Mouse (Mus musculus): ENCODE measurements around the gene Polrmt. TPM values are rescaled to one million over a fixed set of nuclear protein-coding genes. Genes with fewer than 3 reads are reported as not detected.

The Polrmt gene
- total and polyA plus RNA-seq, 2 experiments from 2014 or later = 32.5 to 43.2 TPM

- Histone ChIP-seq H3K36me3 (ENCODE audit: insufficient read depth, low read length) (no peaks in the 10 kb centered on the region), H3K4me2 (ENCODE audit: low read depth, low read length, poor library complexity, severe bottlenecking) (peak overlapping the region; percentile 80), H3K27me3 (ENCODE audit: insufficient read depth, low read length) (no peaks in the 10 kb centered on the region), H3K9me3 (ENCODE audit: low read length) (no peaks in the 10 kb centered on the region), H3K4me3 (ENCODE audit: low read depth, low read length) (peak overlapping the region; percentile 96), H3K27ac (ENCODE audit: low read depth, low read length) (no peak overlapping the region), H3K9ac (replicated peaks; ENCODE audit: low read length, poor library complexity, severe bottlenecking) (peak overlapping the region; percentile 98; the same call in 1 of the 2 replicates), H3K4me1 (ENCODE audit: insufficient read depth, low read length) (peaks cover 13% of the 10 kb centered on the region; the same call in 1 of the 2 replicates)
- no peak for TF ChIP-seq CTCF (IDR thresholded peaks at IDR 0.05)
- ATAC-seq (ENCODE audit: low FRiP score) (no peak), DNase-seq (ENCODE audit: low spot score) (no peak)
- WGBS = 86% methylated on average over 5 of the region's 5 CpGs
These were observed 46.1 kb upstream of the Polrmt start for GRCm38 (mm10) chr10:79792339-79793040.

- Histone ChIP-seq H3K27ac (ENCODE audit: low read depth, low read length) (no peak within 1 kb of the TSS), H3K27me3 (ENCODE audit: insufficient read depth, low read length) (no peaks in the 10 kb centered on the region), H3K36me3 (ENCODE audit: insufficient read depth, low read length) (no peaks in the 10 kb centered on the region), H3K4me3 (ENCODE audit: low read depth, low read length) (no peak within 1 kb of the TSS), H3K9ac (replicated peaks; ENCODE audit: low read length, poor library complexity, severe bottlenecking) (no peak within 1 kb of the TSS), H3K4me2 (ENCODE audit: low read depth, low read length, poor library complexity, severe bottlenecking) (no peak within 1 kb of the TSS), H3K9me3 (ENCODE audit: low read length) (no peaks in the 10 kb centered on the region), H3K4me1 (ENCODE audit: insufficient read depth, low read length) (peaks cover 10% of the 10 kb centered on the region; the same call in 1 of the 2 replicates)
- 92% methylated on average over 4 of the region's 4 CpGs for WGBS
- no peak for DNase-seq (ENCODE audit: low spot score)
- no peak for ATAC-seq (ENCODE audit: low FRiP score)
- no peak for TF ChIP-seq CTCF (IDR thresholded peaks at IDR 0.05)
These were observed 44.5 kb upstream of the Polrmt start, which contains the start of gene Prss57 for GRCm38 (mm10) chr10:79790861-79791260. Gene Prss57 (minus strand): TSS chr10:79790961.

- H3K27me3 ChIP-seq (ENCODE audit: insufficient read depth, low read length) = no peaks in the 10 kb centered on the region
- no peak for ATAC-seq (ENCODE audit: low FRiP score)
- H3K36me3 ChIP-seq (ENCODE audit: insufficient read depth, low read length) = no peaks in the 10 kb centered on the region
- TF ChIP-seq CTCF (IDR thresholded peaks at IDR 0.05) = no peak
- H3K9ac ChIP-seq (replicated peaks; ENCODE audit: low read length, poor library complexity, severe bottlenecking) = no peak overlapping the region
- WGBS = 71% methylated on average over 2 of the region's 2 CpGs
- H3K4me1 ChIP-seq (ENCODE audit: insufficient read depth, low read length) = peaks cover 3% of the 10 kb centered on the region; the same call in 1 of the 2 replicates
- H3K4me2 ChIP-seq (ENCODE audit: low read depth, low read length, poor library complexity, severe bottlenecking) = no peak overlapping the region
- no peak overlapping the region for H3K27ac ChIP-seq (ENCODE audit: low read depth, low read length)
- no peak overlapping the region for H3K4me3 ChIP-seq (ENCODE audit: low read depth, low read length)
- no peaks in the 10 kb centered on the region for H3K9me3 ChIP-seq (ENCODE audit: low read length)
- no peak for DNase-seq (ENCODE audit: low spot score)
These were observed 43.2 kb upstream of the Polrmt start for GRCm38 (mm10) chr10:79789581-79789980.

GRCm38 (mm10) chr10:79788386-79789158 lies 42.2 kb upstream of the Polrmt start:
- H3K36me3 ChIP-seq (ENCODE audit: insufficient read depth, low read length) = no peaks in the 10 kb centered on the region
- peak; percentile 82 for DNase-seq (ENCODE audit: low spot score)
- no peak overlapping the region for H3K9ac ChIP-seq (replicated peaks; ENCODE audit: low read length, poor library complexity, severe bottlenecking)
- H3K9me3 ChIP-seq (ENCODE audit: low read length) = no peaks in the 10 kb centered on the region
- ATAC-seq (ENCODE audit: low FRiP score) = no peak
- H3K4me3 ChIP-seq (ENCODE audit: low read depth, low read length) = no peak overlapping the region
- H3K4me2 ChIP-seq (ENCODE audit: low read depth, low read length, poor library complexity, severe bottlenecking) = no peak overlapping the region
- WGBS = 36% methylated on average over 7 of the region's 7 CpGs
- no peaks in the 10 kb centered on the region for H3K27me3 ChIP-seq (ENCODE audit: insufficient read depth, low read length)
- peak; percentile 94 for TF ChIP-seq CTCF (IDR thresholded peaks at IDR 0.05)
- H3K27ac ChIP-seq (ENCODE audit: low read depth, low read length) = no peak overlapping the region
- peaks cover 3% of the 10 kb centered on the region; the same call in 1 of the 2 replicates for H3K4me1 ChIP-seq (ENCODE audit: insufficient read depth, low read length)

- WGBS = 42% methylated on average over 27 of the region's 27 CpGs
- Histone ChIP-seq H3K9ac (replicated peaks; ENCODE audit: low read length, poor library complexity, severe bottlenecking) (no peak overlapping the region), H3K4me3 (ENCODE audit: low read depth, low read length) (no peak overlapping the region), H3K27me3 (ENCODE audit: insufficient read depth, low read length) (no peaks in the 10 kb centered on the region), H3K9me3 (ENCODE audit: low read length) (no peaks in the 10 kb centered on the region), H3K27ac (ENCODE audit: low read depth, low read length) (no peak overlapping the region), H3K4me1 (ENCODE audit: insufficient read depth, low read length) (no peaks in the 10 kb centered on the region; the same call in 1 of the 2 replicates), H3K36me3 (ENCODE audit: insufficient read depth, low read length) (no peaks in the 10 kb centered on the region), H3K4me2 (ENCODE audit: low read depth, low read length, poor library complexity, severe bottlenecking) (no peak overlapping the region)
- peak; percentile 57 for TF ChIP-seq CTCF (IDR thresholded peaks at IDR 0.05)
- no peak for ATAC-seq (ENCODE audit: low FRiP score)
- DNase-seq (ENCODE audit: low spot score) = no peak
These were observed 37.8 kb upstream of the Polrmt start for GRCm38 (mm10) chr10:79783920-79784800.
